Mouse (Mus musculus): ENCODE results near the gene Pdxk. TPM values are rescaled to one million over a fixed set of nuclear protein-coding genes. Genes with fewer than 3 reads are reported as not detected.
A peak's percentile ranks its signal among the peaks of the same experiment; 100 is the strongest.

Pdxk gene
- polyA plus RNA-seq, 1 experiment from 2014 or later: 20.4 TPM

- no peaks in the 10 kb centered on the region for H3K9me3 ChIP-seq (replicated peaks)
- H3K27me3 ChIP-seq: no peaks in the 10 kb centered on the region
- 19% methylated on average over 10 of the region's 10 CpGs for whole genome bisulfite sequencing
- 0 out of 2 replicates have a peak, but pooled peaks have one; percentile 31 for ATAC-seq (replicated peaks; ENCODE audit: low FRiP score)
- H3K9ac ChIP-seq: no peak overlapping the region
- H3K36me3 ChIP-seq: no peaks in the 10 kb centered on the region
- peak overlapping the region; percentile 36 for H3K4me2 ChIP-seq
- 0 out of 2 replicates have a peak overlapping the region, but pooled peaks have one; percentile 3 for H3K4me3 ChIP-seq (replicated peaks)
- peak overlapping the region; percentile 37; the same call in 1 of the 2 replicates for H3K27ac ChIP-seq
- H3K4me1 ChIP-seq: peaks cover 39% of the 10 kb centered on the region
Observed at GRCm38 (mm10) chr10:78457495-78458347, 7.1 kb downstream of the Pdxk start.

- Histone ChIP-seq H3K27me3 (no peaks in the 10 kb centered on the region), H3K27ac (no peak overlapping the region), H3K9ac (no peak overlapping the region), H3K36me3 (no peaks in the 10 kb centered on the region), H3K4me3 (replicated peaks) (no peak overlapping the region), H3K4me2 (no peak overlapping the region), H3K4me1 (peaks cover 36% of the 10 kb centered on the region), H3K9me3 (replicated peaks) (no peaks in the 10 kb centered on the region)
- no peak for ATAC-seq (replicated peaks; ENCODE audit: low FRiP score)
- 92% methylated on average over 13 of the region's 13 CpGs for WGBS
Observed at GRCm38 (mm10) chr10:78456696-78457095, 8.1 kb downstream of the Pdxk start.

GRCm38 (mm10) chr10:78452641-78453040 lies 12.1 kb downstream of the Pdxk start:
- no peak for ATAC-seq (replicated peaks; ENCODE audit: low FRiP score)
- Histone ChIP-seq H3K27ac (no peak overlapping the region), H3K4me1 (peaks cover 11% of the 10 kb centered on the region), H3K4me2 (no peak overlapping the region), H3K27me3 (no peaks in the 10 kb centered on the region), H3K36me3 (peaks cover 26% of the 10 kb centered on the region), H3K4me3 (replicated peaks) (no peak overlapping the region), H3K9ac (no peak overlapping the region), H3K9me3 (replicated peaks) (no peaks in the 10 kb centered on the region)
- 48% methylated on average over 4 of the region's 4 CpGs for WGBS

GRCm38 (mm10) chr10:78450761-78451160 lies 14.0 kb downstream of the Pdxk start:
- H3K27me3 ChIP-seq: no peaks in the 10 kb centered on the region
- no peak overlapping the region for H3K4me3 ChIP-seq (replicated peaks)
- H3K4me1 ChIP-seq: peaks cover 8% of the 10 kb centered on the region; the same call in 1 of the 2 replicates
- no peak for ATAC-seq (replicated peaks; ENCODE audit: low FRiP score)
- no peak overlapping the region for H3K27ac ChIP-seq
- H3K9ac ChIP-seq: no peak overlapping the region
- no peak overlapping the region for H3K4me2 ChIP-seq
- 91% methylated on average over 5 of the region's 5 CpGs for WGBS
- H3K9me3 ChIP-seq (replicated peaks): no peaks in the 10 kb centered on the region
- peaks cover 45% of the 10 kb centered on the region for H3K36me3 ChIP-seq

- H3K9me3 ChIP-seq (replicated peaks): no peaks in the 10 kb centered on the region
- no peaks in the 10 kb centered on the region for H3K27me3 ChIP-seq
- no peak overlapping the region for H3K27ac ChIP-seq
- H3K4me1 ChIP-seq: no peaks in the 10 kb centered on the region
- H3K36me3 ChIP-seq: peaks cover 70% of the 10 kb centered on the region
- no peak for ATAC-seq (replicated peaks; ENCODE audit: low FRiP score)
- no peak overlapping the region for H3K9ac ChIP-seq
- no peak overlapping the region for H3K4me2 ChIP-seq
- 78% methylated on average over 3 of the region's 3 CpGs for WGBS
- H3K4me3 ChIP-seq (replicated peaks): no peak overlapping the region
Observed at GRCm38 (mm10) chr10:78447396-78447795, 17.4 kb downstream of the Pdxk start.

- no peak overlapping the region for H3K4me3 ChIP-seq (replicated peaks)
- H3K27me3 ChIP-seq: no peaks in the 10 kb centered on the region
- no peak overlapping the region for H3K27ac ChIP-seq
- no peaks in the 10 kb centered on the region for H3K4me1 ChIP-seq
- WGBS: 94% methylated on average over 3 of the region's 3 CpGs
- no peak overlapping the region for H3K9ac ChIP-seq
- peaks cover 73% of the 10 kb centered on the region for H3K36me3 ChIP-seq
- no peak for ATAC-seq (replicated peaks; ENCODE audit: low FRiP score)
- no peaks in the 10 kb centered on the region for H3K9me3 ChIP-seq (replicated peaks)
- H3K4me2 ChIP-seq: no peak overlapping the region
Observed at GRCm38 (mm10) chr10:78446195-78446594, 18.6 kb downstream of the Pdxk start.

GRCm38 (mm10) chr10:78442292-78442691 lies 22.5 kb downstream of the Pdxk start:
- H3K36me3 ChIP-seq: peaks cover 49% of the 10 kb centered on the region
- no peak for ATAC-seq (replicated peaks; ENCODE audit: low FRiP score)
- no peaks in the 10 kb centered on the region for H3K9me3 ChIP-seq (replicated peaks)
- H3K27ac ChIP-seq: no peak overlapping the region
- 94% methylated on average over 3 of the region's 3 CpGs for WGBS
- no peaks in the 10 kb centered on the region for H3K4me1 ChIP-seq
- no peak overlapping the region for H3K4me3 ChIP-seq (replicated peaks)
- H3K9ac ChIP-seq: no peak overlapping the region
- no peaks in the 10 kb centered on the region for H3K27me3 ChIP-seq
- no peak overlapping the region for H3K4me2 ChIP-seq

GRCm38 (mm10) chr10:78441606-78442005 lies 23.2 kb downstream of the Pdxk start:
- Histone ChIP-seq H3K4me2 (no peak overlapping the region), H3K4me1 (no peaks in the 10 kb centered on the region), H3K4me3 (replicated peaks) (no peak overlapping the region), H3K27me3 (no peaks in the 10 kb centered on the region), H3K9ac (no peak overlapping the region), H3K9me3 (replicated peaks) (no peaks in the 10 kb centered on the region), H3K36me3 (peaks cover 42% of the 10 kb centered on the region), H3K27ac (no peak overlapping the region)
- 89% methylated on average over 5 of the region's 5 CpGs for WGBS
- ATAC-seq (replicated peaks; ENCODE audit: low FRiP score): no peak

GRCm38 (mm10) chr10:78440812-78441211 lies 24.0 kb downstream of the Pdxk start:
- Histone ChIP-seq H3K4me3 (replicated peaks) (no peak overlapping the region), H3K4me2 (no peak overlapping the region), H3K9me3 (replicated peaks) (no peaks in the 10 kb centered on the region), H3K36me3 (peaks cover 35% of the 10 kb centered on the region), H3K27ac (no peak overlapping the region), H3K27me3 (no peaks in the 10 kb centered on the region), H3K4me1 (no peaks in the 10 kb centered on the region), H3K9ac (no peak overlapping the region)
- ATAC-seq (replicated peaks; ENCODE audit: low FRiP score): no peak
- 72% methylated on average over 9 of the region's 9 CpGs for WGBS

GRCm38 (mm10) chr10:78439990-78440389 lies 24.8 kb downstream of the Pdxk start:
- Histone ChIP-seq H3K4me1 (no peaks in the 10 kb centered on the region), H3K4me2 (no peak overlapping the region), H3K9ac (no peak overlapping the region), H3K36me3 (peaks cover 28% of the 10 kb centered on the region), H3K27me3 (no peaks in the 10 kb centered on the region), H3K27ac (no peak overlapping the region), H3K4me3 (replicated peaks) (no peak overlapping the region), H3K9me3 (replicated peaks) (no peaks in the 10 kb centered on the region)
- ATAC-seq (replicated peaks; ENCODE audit: low FRiP score): no peak
- 85% methylated on average over 7 of the region's 7 CpGs for WGBS

- 56% methylated on average over 5 of the region's 5 CpGs for WGBS
- Histone ChIP-seq H3K27me3 (no peaks in the 10 kb centered on the region), H3K27ac (no peak overlapping the region), H3K9ac (no peak overlapping the region), H3K36me3 (peaks cover 23% of the 10 kb centered on the region), H3K4me3 (replicated peaks) (no peak overlapping the region), H3K4me2 (no peak overlapping the region), H3K9me3 (replicated peaks) (no peaks in the 10 kb centered on the region), H3K4me1 (no peaks in the 10 kb centered on the region)
- ATAC-seq (replicated peaks; ENCODE audit: low FRiP score): no peak
Observed at GRCm38 (mm10) chr10:78439550-78439949, 25.2 kb downstream of the Pdxk start.

GRCm38 (mm10) chr10:78438094-78438493 lies 26.7 kb downstream of the Pdxk start:
- ATAC-seq (replicated peaks; ENCODE audit: low FRiP score): no peak
- no peaks in the 10 kb centered on the region for H3K27me3 ChIP-seq
- no peak overlapping the region for H3K4me3 ChIP-seq (replicated peaks)
- no peaks in the 10 kb centered on the region for H3K4me1 ChIP-seq
- no peak overlapping the region for H3K4me2 ChIP-seq
- H3K9me3 ChIP-seq (replicated peaks): no peaks in the 10 kb centered on the region
- H3K9ac ChIP-seq: no peak overlapping the region
- WGBS: 8% methylated on average over 5 of the region's 5 CpGs
- H3K27ac ChIP-seq: no peak overlapping the region
- peaks cover 15% of the 10 kb centered on the region for H3K36me3 ChIP-seq

Measured in kidney, embryonic 15.5 days (tissue).